Mouse (Mus musculus) frontal cortex, postnatal 10 days (tissue): ENCODE results near the gene Vill.

Source experiments
- DNase-seq, 2 experiments: peaks; one replicate each; pipeline ENCODE4 v3.0.0; 2022; ENCODE audit warnings: low spot score in 2 of 2, mixed read lengths in 1 of 2

Gene Vill

GRCm38 (mm10) chr9:119052154-119052944 lies at the start of gene Vill:
Vill (plus strand) TSS chr9:119052778.
- no peak for DNase-seq

GRCm38 (mm10) chr9:119003990-119004702 lies 48.4 kb upstream of the Vill start:
- no peak for DNase-seq

GRCm38 (mm10) chr9:119004703-119005076 lies 47.9 kb upstream of the Vill start:
- no peak for DNase-seq

GRCm38 (mm10) chr9:119005303-119006029 lies 47.1 kb upstream of the Vill start:
- DNase-seq = no peak

- no peak for DNase-seq
Observed at GRCm38 (mm10) chr9:119007266-119007665, 45.3 kb upstream of the Vill start.

GRCm38 (mm10) chr9:119008871-119009270 lies 43.7 kb upstream of the Vill start:
- DNase-seq = no peak

GRCm38 (mm10) chr9:119010156-119010710 lies 42.3 kb upstream of the Vill start:
- DNase-seq = no peak

GRCm38 (mm10) chr9:119016785-119017507 lies 35.6 kb upstream of the Vill start:
- DNase-seq = no peak

- DNase-seq = no peak
Observed at GRCm38 (mm10) chr9:119021731-119022130, 30.8 kb upstream of the Vill start.

- no peak for DNase-seq
Observed at GRCm38 (mm10) chr9:119025263-119025662, 27.3 kb upstream of the Vill start.

- DNase-seq = no peak
Observed at GRCm38 (mm10) chr9:119025832-119026331, 26.7 kb upstream of the Vill start.

- DNase-seq = no peak
Observed at GRCm38 (mm10) chr9:119027337-119027736, 25.2 kb upstream of the Vill start.

GRCm38 (mm10) chr9:119028226-119029195 lies 24.1 kb upstream of the Vill start:
- no peak for DNase-seq

GRCm38 (mm10) chr9:119029568-119029967 lies 23.0 kb upstream of the Vill start:
- DNase-seq = peak in 1 of 2 experiments; percentile 58

- no peak for DNase-seq
Observed at GRCm38 (mm10) chr9:119031038-119031437, 21.5 kb upstream of the Vill start.

GRCm38 (mm10) chr9:119031772-119032171 lies 20.8 kb upstream of the Vill start:
- no peak for DNase-seq

- no peak for DNase-seq
Observed at GRCm38 (mm10) chr9:119032538-119032937, 20.0 kb upstream of the Vill start.

- DNase-seq = peak in 1 of 2 experiments; percentile 49
Observed at GRCm38 (mm10) chr9:119033111-119033921, 19.3 kb upstream of the Vill start.

- DNase-seq = no peak
Observed at GRCm38 (mm10) chr9:119034069-119034468, 18.5 kb upstream of the Vill start.
